Mouse (Mus musculus): ENCODE data around the gene Slc23a2.

The Slc23a2 gene

GRCm38 (mm10) chr2:132055349-132055753 is 89.6 kb downstream of the Slc23a2 start:
- in situ Hi-C loops (cut with MboI, MseI) = loop anchor here (5.0 kb wide), 2 partner anchors 42 to 73 kb away; no protein-coding TSS in a partner anchor

- in situ Hi-C loops (cut with MboI, MseI) = no loop called here
Measured at GRCm38 (mm10) chr2:132053824-132054223, 91.1 kb downstream of the Slc23a2 start.

GRCm38 (mm10) chr2:132051798-132052197 is 93.1 kb downstream of the Slc23a2 start:
- in situ Hi-C loops (cut with MboI, MseI) = no loop called here

GRCm38 (mm10) chr2:132049921-132050320 is 95.0 kb downstream of the Slc23a2 start:
- in situ Hi-C loops (cut with MboI, MseI) = no loop called here

- in situ Hi-C loops (cut with MboI, MseI) = no loop called here
Measured at GRCm38 (mm10) chr2:132049491-132049890, 95.4 kb downstream of the Slc23a2 start.

- in situ Hi-C loops (cut with MboI, MseI) = no loop called here
Measured at GRCm38 (mm10) chr2:132048143-132048772, 96.7 kb downstream of the Slc23a2 start.

GRCm38 (mm10) chr2:132047364-132047763 is 97.5 kb downstream of the Slc23a2 start:
- in situ Hi-C loops (cut with MboI, MseI) = no loop called here

- in situ Hi-C loops (cut with MboI, MseI) = no loop called here
Measured at GRCm38 (mm10) chr2:132046659-132047058, 98.2 kb downstream of the Slc23a2 start.

- in situ Hi-C loops (cut with MboI, MseI) = no loop called here
Measured at GRCm38 (mm10) chr2:132044320-132045274, 100.3 kb downstream of the Slc23a2 start.

GRCm38 (mm10) chr2:132043101-132043621 is 101.7 kb downstream of the Slc23a2 start:
- in situ Hi-C loops (cut with MboI, MseI) = no loop called here

- in situ Hi-C loops (cut with MboI, MseI) = no loop called here
Measured at GRCm38 (mm10) chr2:132039894-132040293, 105.0 kb downstream of the Slc23a2 start.

GRCm38 (mm10) chr2:132036326-132036725 is 108.6 kb downstream of the Slc23a2 start:
- in situ Hi-C loops (cut with MboI, MseI) = no loop called here

GRCm38 (mm10) chr2:132035470-132035835 is 109.5 kb downstream of the Slc23a2 start:
- in situ Hi-C loops (cut with MboI, MseI) = no loop called here

GRCm38 (mm10) chr2:132034590-132035469 is 110.1 kb downstream of the Slc23a2 start:
- in situ Hi-C loops (cut with MboI, MseI) = no loop called here

GRCm38 (mm10) chr2:132031364-132032095 is 113.4 kb downstream of the Slc23a2 start:
- in situ Hi-C loops (cut with MboI, MseI) = no loop called here

- in situ Hi-C loops (cut with MboI, MseI) = no loop called here
Measured at GRCm38 (mm10) chr2:132030418-132031363, 114.2 kb downstream of the Slc23a2 start.

GRCm38 (mm10) chr2:132029646-132030417 is 115.1 kb downstream of the Slc23a2 start, which contains the start of gene Rassf2:
Gene Rassf2, minus strand, starts transcription at chr2:132030258.
- in situ Hi-C loops (cut with MboI, MseI) = no loop called here

- in situ Hi-C loops (cut with MboI, MseI) = no loop called here
Measured at GRCm38 (mm10) chr2:132028894-132029605, 115.9 kb downstream of the Slc23a2 start.

Data from T-helper 17 cell (primary cell).